Mouse (Mus musculus): ENCODE measurements around the gene Lrrc66.

- TF ChIP-seq POLR2A (IDR thresholded peaks at IDR 0.05; ENCODE audit: insufficient read depth, low read depth, low read length) (no peak), CTCF (IDR thresholded peaks at IDR 0.05) (no peak), EP300 (IDR thresholded peaks at IDR 0.05; ENCODE audit: insufficient read depth, low read depth, low read length) (no peak)
Observed at GRCm38 (mm10) chr5:73631001-73631558, 1.2 kb downstream of the Lrrc66 start.

Measured in heart, adult 2 months (tissue).